Mouse (Mus musculus) testis, postnatal 10 days (tissue): ENCODE results near the gene Enc1.

Experiments used
- DNase-seq: peaks from one replicate; pipeline ENCODE4 v3.0.0; 2021; ENCODE audit warnings: low spot score

Gene Enc1

GRCm38 (mm10) chr13:97240965-97241786 is at the start of gene Enc1:
Enc1 (plus strand) TSS chr13:97241105.
- DNase-seq: peak; percentile 91

DNA sequence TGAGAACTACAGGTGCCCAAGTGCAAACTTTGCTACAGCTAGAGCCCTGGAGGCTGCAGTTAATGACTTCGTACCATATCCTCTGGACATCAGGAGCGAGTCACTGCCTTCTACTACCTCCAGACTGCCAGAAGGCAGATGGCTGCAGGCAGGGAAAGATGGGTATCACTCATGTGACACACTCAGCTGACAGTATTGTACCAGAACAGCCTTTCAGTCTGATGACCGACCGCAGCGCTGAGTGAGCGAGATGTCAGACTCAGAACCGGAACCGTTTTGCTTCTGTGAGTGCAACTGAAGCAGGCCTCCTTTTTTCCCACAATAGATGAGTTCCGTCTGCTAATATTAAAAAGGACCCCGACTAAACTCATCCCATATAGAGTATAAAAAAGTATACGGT is 48.3 kb upstream of the Enc1 start:
- no peak for DNase-seq

DNA sequence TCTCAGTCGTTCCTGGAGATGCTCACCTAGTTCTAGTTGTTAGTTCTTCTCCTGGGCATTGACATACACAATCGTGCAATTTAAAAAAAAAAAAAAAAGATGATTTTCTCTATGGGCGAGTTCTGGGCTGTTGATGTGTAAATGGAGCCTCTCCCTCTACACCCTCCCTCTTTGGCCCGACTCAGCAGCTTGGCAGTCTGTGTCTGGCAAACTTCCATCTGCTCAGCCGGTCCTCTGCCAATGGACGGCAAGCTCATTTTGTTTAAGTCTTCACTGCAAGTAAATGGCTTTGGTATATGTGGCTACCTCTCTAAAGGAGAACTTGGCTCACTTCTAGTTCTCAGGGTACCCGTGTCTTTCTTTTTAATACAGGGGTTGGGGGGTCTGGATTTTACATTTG is 47.5 kb upstream of the Enc1 start:
- peak; percentile 51 for DNase-seq

DNA sequence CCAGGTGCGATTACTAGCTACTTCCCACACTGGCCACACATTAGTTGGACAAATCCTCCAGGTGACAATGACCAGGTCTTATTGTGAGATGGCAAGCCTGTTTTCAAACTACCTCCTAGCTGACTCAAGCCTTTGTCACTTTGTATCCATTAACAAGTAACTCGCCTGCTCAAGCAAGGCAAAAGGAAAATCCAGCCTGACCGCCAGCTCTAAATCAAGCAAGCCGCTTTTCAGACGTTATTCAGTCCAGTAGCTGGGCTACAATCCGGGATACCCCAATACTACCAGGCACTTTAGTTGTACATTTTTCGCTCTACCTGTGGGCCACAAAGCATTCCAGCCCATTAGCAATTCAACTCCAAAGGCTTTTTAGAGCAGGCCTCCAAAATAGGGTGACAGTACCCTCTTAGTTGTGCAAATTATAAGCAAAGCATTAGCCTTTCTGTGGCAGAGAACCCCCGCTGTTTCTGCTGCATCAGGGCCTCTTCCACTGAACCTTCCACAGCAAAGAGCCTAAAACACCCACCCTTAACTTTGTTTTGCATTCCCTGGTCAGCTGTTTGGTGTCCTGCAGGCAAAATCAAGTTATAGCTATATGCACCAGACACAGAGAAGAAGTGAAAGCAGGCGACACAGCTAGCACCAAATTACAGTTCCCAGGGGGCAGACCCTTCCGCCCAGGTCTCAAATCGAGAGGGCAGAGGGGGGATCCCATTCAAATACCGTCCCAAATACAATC is 44.5 kb upstream of the Enc1 start:
- no peak for DNase-seq

DNA sequence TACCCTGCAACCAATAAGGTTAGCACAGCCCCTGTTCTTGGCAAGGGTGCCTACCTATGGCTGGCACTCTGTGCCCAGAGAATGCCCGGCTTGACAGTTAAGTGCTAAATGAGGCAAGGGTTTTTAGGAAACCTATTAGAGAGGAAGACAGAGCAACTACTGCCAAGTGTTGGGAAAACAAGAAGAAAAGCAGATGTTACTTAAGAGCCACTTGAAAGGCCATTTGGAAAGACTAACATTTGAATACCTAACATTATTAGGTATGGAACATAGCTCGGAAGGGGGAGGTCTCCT is 44.0 kb upstream of the Enc1 start:
- no peak for DNase-seq

DNA sequence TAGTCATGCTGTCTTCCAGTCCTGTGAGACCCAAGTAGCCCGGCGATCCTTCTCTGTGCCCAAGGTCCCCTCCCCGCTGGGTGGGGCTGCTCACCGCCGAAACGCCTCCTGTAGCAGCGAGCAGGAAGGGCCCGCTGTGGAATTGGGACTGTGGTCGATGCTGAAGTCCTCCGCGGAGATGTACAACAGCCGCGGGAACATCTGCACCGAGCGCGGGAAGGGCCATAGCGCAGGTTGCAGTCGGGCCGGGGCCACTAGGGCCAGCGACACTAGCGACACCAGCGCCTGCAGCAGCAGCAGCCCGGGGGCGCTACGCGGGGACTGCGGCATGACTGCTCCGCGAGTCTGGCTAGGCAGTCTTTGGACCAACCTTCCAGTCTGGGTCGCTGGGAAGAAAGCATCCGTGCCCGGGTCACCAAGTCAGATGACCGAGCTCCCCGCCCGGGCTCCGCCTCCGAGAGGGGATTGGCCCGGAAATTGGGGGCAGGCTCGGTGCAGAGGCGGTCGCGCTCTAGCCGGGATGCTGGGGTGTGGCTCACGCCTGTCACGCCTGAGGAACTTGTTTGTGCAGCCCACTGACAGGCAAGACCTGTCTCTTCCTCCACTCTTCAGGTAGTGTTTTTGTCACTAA is 42.9 kb upstream of the Enc1 start, which contains the start of gene Hexb:
TSS of gene Hexb (minus strand) at position 426 of the 631 bp plus-strand sequence.
- DNase-seq: peak; percentile 91

- DNase-seq: no peak
Observed at GRCm38 (mm10) chr13:97199123-97199522, 41.8 kb upstream of the Enc1 start.

DNA sequence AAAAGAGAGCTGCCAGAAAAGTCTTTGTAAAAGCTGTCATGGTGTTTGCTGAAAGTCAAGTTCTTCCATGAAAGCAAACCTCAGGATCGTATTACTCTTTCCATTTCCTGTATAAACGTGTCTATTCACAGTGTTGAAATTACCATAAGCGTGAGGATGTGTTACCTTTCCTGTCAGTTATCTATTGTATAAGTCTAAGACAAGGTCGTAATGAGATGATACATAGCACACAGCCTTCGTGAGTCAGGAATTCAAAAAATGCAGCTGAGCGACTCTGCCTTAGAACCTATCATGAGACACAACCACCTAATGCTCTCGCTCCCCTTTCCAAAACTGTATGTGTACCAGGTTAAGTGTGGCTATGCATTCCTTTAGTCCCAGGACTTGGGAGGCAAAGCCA is 39.8 kb upstream of the Enc1 start:
- DNase-seq: no peak

DNA sequence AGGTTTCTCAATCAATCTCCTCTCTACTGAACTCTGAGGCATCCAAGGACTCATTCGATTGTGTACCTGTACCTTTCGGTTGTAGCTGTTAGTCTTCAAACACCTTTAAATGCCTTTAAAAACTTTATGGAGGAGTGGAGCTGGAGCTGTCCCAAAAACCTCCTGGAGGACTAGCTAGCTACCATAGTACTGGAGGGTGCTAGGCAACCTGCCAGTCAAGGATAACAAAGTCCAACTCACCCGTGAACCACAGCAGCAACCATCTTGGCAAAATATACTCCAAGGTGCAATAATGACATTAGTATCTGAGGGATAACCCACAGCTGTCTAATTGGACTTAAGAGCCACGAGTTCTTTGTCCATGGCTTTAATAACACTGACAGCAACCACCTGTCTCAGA is 39.0 kb upstream of the Enc1 start:
- DNase-seq: no peak

DNA sequence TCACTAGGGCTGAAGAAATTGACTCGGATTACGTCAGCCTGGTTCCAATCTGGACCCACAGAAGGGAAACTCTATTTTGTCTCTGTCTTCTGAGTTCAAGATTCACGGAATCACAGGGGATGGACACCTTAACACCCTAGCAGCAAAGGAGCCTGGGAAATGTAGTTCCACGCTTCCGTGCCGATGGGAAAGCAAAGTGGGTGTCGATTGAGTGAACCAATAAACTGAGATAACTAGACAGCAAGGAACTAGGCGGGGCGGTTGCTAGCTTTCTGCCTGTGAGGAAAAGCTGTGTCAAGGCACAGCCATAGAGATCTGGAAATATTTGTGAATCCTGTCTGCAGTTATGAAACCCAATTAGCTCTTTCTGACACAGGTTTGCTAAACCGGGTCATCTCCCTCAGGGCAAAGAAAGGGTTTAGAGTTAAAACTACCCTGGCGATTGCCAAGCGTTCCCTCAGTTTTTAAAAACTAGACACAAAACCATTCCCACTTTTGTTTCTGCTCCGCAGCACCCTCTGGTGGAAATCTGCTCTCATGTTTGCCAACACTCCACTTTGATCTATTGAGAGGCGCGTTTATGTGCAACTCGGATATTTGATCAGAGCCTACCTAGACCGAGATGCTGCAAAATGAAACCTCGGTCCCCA is 35.7 kb upstream of the Enc1 start:
- peak; percentile 90 for DNase-seq

- DNase-seq: no peak
Observed at GRCm38 (mm10) chr13:97206046-97206445, 34.9 kb upstream of the Enc1 start.

DNA sequence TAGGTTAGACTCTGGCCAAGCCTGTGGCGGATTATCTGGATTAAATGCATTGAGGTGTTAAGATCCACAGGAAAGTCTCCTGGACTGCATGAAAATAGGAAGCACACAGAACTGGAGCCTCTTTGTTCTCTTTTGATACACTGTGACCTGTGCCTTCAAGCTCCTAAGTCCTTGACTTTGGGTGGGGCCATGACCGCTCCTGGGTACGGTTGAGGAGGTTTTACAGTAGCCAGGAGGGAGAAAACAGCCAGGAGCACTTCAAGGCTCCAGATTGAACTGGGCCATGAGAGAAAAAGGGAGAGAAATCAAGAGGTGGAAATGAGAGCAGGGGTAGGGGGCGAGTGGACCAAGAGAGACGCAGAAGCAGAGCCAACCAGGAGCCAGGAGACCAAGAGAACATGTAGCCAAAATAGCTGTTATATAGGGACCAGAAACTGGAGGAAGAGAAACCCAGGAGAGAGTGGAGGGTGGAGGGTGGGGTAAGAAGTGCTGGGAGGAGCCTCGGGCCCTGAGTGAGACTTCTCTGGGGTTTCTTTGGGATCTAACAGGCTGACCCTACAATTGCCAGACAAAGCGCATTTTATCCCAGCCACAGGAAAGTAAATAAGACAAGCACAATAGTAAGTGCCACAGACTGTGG is 33.3 kb upstream of the Enc1 start:
- no peak for DNase-seq

- DNase-seq: no peak
Observed at GRCm38 (mm10) chr13:97208112-97208478, 32.8 kb upstream of the Enc1 start.

DNA sequence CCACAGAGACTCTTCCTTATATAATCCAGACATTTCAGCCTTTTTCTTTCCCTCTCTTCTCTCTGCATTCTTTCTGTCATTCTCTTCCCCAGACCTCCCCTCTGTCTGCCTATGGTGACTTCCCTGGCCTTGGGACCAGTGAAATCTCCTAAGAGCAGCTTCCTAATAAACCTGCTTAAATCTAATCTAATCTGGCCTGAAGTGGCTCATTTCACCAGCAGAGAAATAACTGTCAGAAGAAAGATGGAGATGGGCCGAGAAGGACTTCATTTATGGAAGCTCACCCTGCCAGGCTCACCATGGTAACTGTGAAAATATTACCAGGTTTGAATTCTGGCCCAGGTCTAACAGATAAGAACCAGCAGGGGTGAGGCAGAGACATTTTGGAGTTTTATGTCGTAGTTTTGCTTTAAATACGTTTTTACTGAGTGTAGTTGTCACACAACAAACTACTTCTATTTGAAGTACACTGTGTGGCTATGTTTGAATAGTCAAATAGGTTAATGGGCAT is 32.4 kb upstream of the Enc1 start:
- no peak for DNase-seq

DNA sequence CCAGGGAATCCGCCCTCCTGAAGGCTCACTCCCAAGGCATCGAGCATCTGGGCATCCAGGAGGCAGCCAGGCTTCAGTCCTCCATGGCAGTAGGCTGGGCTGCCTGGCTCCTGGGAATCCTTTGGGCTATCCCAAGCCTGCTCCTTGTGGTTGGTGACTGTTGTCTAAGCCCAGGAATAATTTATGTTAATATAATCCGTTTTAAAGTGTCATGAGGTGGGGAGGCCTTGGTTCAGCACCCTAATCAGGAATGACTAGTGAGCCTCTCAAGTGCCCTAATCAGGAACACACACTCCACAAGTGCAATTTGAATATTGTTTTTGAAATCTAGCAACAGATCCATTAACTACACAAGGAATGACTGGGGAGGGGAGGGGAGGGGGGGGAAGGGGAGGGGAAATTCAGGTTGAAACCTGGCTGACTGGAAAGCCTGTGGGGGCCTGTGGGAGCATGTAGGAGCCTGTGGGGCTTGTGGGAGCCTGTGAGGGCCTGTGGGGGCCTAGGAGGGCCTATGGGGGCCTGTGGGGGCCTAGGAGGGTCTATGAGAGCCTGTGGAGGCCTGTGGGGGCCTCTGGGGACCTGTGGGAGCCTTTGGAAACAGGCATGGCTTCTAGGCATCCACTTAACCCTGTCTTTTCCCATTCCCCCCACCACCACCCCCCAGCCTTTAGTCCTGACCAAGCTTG is 26.2 kb upstream of the Enc1 start:
- no peak for DNase-seq

DNA sequence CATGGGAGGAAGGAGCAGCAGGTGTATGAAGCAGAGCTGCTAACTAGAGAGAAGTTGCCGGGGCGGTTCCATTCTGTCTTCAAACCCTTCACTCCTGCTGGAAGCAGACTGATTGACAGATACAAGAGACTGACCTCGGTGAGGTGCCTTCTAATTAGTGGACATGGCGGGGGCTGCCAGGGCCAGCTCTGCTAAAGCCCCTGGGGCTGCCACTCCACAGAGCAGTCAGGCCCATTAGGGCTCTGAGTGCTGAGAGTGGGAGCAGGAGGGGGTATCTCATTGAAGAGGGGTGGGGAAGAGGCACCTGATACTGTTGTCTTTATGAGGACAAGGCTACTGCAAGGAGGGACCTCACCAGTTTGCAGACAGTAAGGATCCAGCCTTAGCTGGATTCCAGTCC is 25.3 kb upstream of the Enc1 start:
- DNase-seq: no peak

DNA sequence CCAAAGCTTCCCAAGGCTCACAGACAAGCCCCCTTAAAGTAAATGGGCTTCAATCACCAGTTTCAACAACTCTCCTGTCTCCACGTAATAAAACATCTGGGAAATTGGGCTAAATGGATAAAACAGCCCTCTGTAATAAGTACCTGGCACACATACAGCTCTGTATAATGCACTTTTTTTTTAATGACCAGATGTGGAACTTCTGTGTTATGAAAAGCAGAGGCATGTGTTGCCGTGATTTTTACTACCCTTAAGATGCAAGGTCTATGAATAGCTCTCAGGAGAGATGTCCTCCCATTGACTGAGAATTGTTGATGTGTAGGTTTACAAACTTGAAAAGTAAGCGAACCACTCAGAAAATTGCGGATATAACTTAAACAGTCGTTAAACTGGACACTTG is 24.7 kb upstream of the Enc1 start:
- no peak for DNase-seq

- no peak for DNase-seq
Observed at GRCm38 (mm10) chr13:97220022-97220421, 20.9 kb upstream of the Enc1 start.

DNA sequence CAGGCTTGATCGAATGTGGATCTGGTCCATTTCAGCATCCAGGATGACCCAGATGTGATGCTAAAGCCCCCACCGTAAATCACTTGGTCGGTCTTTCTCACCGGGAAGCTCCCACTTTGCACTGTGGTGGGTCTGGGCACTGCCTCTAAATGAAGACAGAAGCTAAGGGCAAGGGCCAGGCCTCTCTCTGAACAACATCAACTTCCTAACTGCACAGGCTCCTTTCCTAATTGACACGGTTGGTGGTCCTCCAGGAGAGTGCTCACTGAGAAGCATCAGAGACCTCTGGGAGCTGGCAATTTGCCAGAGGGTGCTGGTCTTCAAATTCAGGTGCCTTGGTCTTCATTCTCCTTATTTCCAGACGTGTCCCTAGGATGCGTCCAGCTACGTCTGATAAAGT is 17.0 kb upstream of the Enc1 start:
- no peak for DNase-seq

- no peak for DNase-seq
Observed at GRCm38 (mm10) chr13:97224341-97224982, 16.4 kb upstream of the Enc1 start.

- DNase-seq: no peak
Observed at GRCm38 (mm10) chr13:97225130-97225529, 15.8 kb upstream of the Enc1 start.
